Mouse (Mus musculus) liver, adult (tissue): ENCODE measurements at regions not wholly inside any gene's neighbourhood (a gene's known extent, or its start where the extent isn't known, plus 50 kb on each side); places are given as distances from the start of the nearest gene placed in this dataset.

Experiments
- GATA4 ChIP-seq: IDR thresholded peaks from 2 replicates; pipeline ENCODE4 v1.6.1; 2014; ENCODE audit warnings: mild to moderate bottlenecking, low read length; ENCODE audit not compliant: insufficient replicate concordance

DNA sequence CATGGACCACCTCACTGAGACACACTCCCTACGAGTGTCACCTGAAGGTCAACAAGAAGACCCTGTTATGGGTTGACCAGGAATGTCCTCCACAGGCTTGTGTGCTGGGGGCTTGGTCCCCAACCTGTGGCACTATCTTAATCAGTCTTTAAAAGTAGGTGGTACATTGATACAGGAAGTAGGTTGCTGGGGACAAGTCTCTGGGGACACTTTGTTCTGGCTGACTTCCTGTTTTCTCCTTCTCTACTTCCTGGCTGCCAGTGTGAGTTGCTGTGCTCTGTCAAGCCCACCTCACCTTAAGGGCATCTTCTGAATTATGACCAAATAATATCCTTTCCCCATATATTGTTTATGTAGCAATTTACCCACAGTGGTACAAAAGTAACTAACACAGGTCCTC lies 96.1 kb downstream of the Cct6b start:
- no peak for TF ChIP-seq GATA4

DNA sequence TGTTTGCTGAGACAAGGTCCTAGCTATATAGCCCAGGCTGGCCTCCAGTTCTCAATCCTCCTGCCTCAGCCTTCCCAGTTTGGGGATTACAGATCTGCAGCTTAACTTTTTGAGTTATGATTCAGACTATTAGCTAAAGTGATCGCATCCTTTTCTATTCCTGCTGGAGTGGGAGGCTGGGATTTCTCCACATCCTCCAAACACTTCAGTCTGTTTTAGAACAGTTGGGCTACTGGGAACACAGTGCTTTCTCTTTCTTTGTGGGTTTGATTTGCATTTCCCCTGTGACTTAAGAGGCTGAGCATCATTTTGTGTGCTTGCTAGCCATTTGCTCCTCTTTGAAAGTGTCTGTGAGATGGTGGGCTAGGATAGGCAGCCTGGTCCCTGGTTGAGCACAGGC lies 100.0 kb downstream of the Cct6b start:
- no peak for TF ChIP-seq GATA4

GRCm38 (mm10) chr11:82662086-82662485 lies 102.0 kb downstream of the Cct6b start:
- no peak for TF ChIP-seq GATA4

DNA sequence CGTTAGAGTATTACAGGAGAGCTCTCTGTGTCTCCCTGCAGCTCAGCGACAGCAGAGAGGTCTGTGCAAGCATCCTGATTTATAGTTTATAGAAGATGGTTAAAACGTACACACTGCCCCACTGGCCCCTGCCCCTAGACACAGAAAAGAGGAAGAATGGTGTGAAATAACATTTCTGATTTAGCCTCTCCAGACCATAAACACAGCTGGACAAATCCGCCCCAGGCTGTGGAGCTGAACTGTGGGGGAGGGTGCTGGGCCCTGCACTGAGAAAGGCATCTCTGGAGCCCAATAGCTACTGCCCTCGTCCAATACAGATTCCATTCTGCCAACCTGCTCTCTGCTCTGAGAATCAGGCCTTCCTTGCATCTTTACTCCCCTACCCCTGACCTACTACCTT lies 112.4 kb downstream of the Cct6b start:
- TF ChIP-seq GATA4, result no peak

- no peak for TF ChIP-seq GATA4
Measured at GRCm38 (mm10) chr11:82638513-82638912, 125.6 kb downstream of the Cct6b start.

GRCm38 (mm10) chr11:82632191-82632590 lies 131.9 kb downstream of the Cct6b start:
- no peak for TF ChIP-seq GATA4

DNA sequence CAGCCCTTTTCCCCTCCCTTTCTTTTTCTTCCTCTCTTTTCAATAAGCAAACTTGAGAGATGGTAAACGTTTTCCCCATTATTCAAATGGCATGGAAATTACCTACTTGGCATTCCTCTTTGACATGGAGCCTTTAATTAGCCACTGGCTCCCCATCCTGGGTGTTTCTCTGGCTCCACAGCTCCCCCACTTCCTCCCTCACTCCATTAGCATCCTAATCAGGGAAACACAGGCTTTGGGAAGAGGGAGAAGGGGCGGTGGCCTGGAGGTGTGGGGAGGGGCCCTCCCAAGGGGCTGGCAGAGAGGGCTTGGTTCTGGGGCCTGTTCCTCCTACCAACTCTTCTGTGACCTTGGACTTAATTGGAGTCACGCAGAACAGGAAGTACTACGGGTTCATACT lies 132.7 kb downstream of the Cct6b start:
- no peak for TF ChIP-seq GATA4

GRCm38 (mm10) chr11:82626501-82627111 lies 137.5 kb downstream of the Cct6b start:
- TF ChIP-seq GATA4, result no peak

- TF ChIP-seq GATA4, result no peak
Measured at GRCm38 (mm10) chr11:82621061-82621460, 143.1 kb downstream of the Cct6b start.

DNA sequence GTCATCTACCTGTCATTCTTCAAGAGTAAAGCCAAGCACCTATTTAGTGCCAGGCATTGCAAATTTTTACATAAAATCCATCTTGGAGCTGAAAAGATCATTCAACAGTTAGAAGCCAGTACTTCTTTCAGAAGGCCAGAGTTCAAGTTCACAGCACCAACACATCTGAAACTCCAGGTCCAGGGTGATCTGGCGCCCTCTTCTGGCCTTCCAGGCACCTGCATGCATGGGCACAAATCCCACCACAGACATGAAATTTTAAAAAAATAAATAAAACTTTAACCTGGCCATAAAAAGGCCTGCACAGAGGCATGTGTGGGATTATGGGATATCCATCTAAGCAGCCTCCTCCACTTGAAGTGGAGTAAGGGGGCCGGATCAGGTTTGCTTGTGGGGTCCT lies 144.7 kb downstream of the Cct6b start:
- TF ChIP-seq GATA4, result no peak

DNA sequence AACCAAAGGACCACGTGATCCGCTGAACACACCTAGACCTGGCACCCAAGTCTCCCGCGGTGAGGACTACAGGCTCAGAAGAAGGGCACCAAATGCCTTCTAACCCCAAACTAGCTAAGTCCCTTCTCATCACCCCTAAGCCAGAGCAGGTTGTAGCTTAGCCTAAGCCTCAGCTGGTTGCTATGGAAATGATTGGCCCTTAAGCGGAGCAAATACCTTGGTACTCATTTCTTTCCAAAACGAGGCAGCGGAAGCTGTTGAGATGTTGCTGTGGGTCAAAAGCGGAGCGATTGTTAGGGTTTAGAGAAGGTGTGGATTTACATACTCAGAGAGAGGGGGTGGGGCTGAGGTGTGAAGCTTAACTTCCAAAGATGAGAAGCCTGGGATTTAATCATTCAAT lies 145.7 kb downstream of the Cct6b start:
- TF ChIP-seq GATA4, result no peak

DNA sequence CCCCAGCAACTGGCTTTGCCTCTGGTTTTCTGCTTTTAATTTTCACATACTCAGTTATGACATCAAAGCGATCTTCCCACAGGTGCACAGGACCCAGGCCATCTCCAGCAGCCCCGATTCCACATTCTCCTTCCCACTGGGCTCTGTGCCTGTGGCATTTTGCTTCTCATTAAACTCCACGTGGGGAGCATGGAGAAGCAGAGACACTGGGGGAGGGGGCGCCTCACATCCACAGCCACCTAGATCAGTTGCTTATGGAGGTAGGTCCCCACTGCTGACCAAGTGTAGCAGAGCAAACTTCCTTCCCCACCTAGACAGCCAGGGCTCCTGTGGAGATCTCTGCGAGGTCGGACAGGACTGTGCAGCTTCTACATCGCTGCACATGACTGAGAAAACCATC lies 147.3 kb downstream of the Cct6b start:
- no peak for TF ChIP-seq GATA4

- no peak for TF ChIP-seq GATA4
Measured at GRCm38 (mm10) chr11:82614356-82614755, 149.8 kb downstream of the Cct6b start.

DNA sequence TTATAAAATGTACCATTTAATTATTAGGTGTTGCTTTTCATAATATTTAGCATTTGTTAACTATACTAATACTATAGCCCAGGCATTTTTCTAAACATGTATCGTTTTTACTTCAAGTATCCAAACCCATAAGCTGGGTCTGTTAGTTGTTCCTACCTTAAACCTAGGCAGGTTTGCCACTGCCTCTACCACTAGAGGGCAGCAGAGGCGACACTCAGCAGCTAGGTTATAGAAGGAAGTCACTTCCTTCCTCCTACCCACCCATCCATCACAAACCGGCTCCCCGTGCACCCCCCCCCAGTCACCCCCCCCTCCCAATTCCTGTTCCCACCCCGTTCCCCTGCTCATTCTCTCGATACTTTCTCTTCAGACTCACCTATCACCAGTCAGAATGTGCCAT lies 150.6 kb downstream of the Cct6b start:
- no peak for TF ChIP-seq GATA4

- TF ChIP-seq GATA4, result no peak
Measured at GRCm38 (mm10) chr11:82612026-82612425, 152.1 kb downstream of the Cct6b start.

DNA sequence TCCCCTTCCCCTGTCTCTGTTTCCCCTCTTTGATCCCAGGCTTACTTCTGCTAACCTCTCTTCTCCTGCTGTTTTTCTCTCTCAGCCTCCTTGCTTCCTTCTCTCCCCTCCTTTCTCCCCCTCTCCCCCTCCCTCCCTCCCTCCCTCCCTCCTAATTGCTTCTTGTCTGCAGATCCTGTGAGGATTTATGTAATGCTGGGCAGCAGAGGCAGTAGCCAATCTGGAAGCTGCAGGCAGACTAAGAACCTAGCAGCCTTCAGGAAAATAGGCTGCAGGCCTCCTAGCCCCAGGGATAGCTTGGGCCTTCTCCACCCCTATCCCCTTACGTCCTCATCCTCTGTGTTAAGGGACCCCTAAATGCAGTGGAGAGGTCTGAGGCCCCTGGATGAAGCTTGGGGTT lies 155.2 kb downstream of the Cct6b start:
- no peak for TF ChIP-seq GATA4

GRCm38 (mm10) chr11:82607661-82608060 lies 156.5 kb downstream of the Cct6b start:
- TF ChIP-seq GATA4, result no peak
